Mouse (Mus musculus) testis, adult 2 months (tissue): ENCODE measurements around the gene Reep3.

Experiments used
- CTCF ChIP-seq: fragments of 200-500 bp; IDR thresholded peaks from 2 replicates; pipeline ENCODE4 v1.5.1; 2012; ENCODE audit warnings: low read depth, mild to moderate bottlenecking, inconsistent platforms, low read length, moderate library complexity; ENCODE audit not compliant: control insufficient read depth, insufficient read depth, insufficient replicate concordance
- POLR2A ChIP-seq: fragments of 200-500 bp; IDR thresholded peaks from 2 replicates; pipeline ENCODE4 v1.6.1; 2012; ENCODE audit warnings: low read depth, mild to moderate bottlenecking, inconsistent platforms, low read length, moderate library complexity; ENCODE audit not compliant: control insufficient read depth

DNA sequence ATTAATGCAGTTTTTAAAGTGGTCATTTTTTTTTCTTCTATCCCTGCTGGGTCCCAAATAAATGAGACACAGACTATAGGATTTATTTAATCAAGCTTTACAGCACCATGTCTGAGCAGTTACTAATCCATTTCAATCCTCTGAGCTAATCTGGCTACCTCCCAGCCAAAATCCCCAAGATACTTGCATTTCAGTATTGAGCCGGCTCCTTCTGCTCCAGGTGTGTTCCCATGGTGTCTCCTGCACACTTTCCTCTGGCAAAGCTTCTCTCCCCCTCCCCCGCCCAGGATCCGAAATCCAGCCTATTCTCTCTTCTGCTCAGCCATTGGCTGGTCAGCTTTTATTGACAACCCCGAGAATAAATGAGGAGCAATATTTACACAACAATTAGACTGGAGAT lies 122.3 kb downstream of the Reep3 start:
- TF ChIP-seq CTCF (no peak), POLR2A (no peak)
